Mouse (Mus musculus) gastrocnemius, postnatal 10 days (tissue): Measurements from ENCODE around the gene Pparg. TPM values are rescaled to one million over a fixed set of nuclear protein-coding genes. Genes with fewer than 3 reads are reported as not detected.
A peak's percentile ranks its signal among the peaks of the same experiment; 100 is the strongest.

Experiments
- DNase-seq: peaks from one replicate; pipeline ENCODE4 v3.0.0; 2021; ENCODE audit warnings: mixed read lengths
- total RNA-seq, 2 experiments: library from RNA; stranded (reverse); gene quantifications; 2 replicates each; pipeline ENCODE4 v1.2.3; 2021

Gene Pparg
- total RNA-seq, 2 experiments from 2014 or later, result 4.8 to 5.0 TPM

DNA sequence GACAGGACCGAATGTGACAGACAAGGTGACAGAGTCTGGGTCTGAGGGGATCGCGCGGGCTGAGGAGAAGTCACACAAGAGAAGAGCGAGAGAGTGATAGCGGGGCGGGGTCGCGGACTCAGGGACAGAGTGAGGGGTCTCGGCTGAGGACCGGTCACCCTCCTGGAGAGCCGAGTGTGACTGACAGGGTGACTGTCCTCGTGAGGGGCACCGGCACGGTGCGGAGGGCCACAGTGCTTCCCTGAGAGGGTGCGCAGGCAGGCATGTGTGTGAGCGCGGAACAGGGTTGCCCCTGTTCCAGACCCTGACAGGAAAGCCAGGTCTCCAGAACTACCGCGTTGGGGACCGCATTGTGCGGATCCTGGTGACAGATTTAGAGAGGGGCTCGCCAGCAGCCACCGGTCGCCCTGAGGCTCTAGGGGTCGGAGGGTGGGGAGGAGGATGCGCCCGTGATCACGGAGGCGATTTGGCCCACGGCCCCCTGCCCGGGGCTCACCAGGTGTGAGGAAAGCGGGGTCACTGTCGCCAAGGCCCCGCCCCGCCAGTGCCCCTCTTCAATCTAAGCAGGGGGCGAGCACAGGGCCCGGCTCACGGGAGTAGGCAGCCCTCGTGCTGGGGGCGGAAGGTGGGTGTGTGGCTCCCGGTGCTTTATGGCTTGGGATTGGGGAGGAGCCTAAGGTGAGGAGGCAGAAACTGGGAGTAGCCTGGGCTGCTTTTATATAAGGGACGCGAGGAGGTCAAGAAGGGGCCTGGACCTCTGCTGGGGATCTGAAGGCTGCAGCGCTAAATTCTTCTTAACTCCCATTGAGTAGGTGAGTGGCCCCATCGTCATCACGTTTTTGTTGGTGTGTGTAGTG is 1.1 kb downstream of the Pparg start:
- peak; percentile 8 for DNase-seq

DNA sequence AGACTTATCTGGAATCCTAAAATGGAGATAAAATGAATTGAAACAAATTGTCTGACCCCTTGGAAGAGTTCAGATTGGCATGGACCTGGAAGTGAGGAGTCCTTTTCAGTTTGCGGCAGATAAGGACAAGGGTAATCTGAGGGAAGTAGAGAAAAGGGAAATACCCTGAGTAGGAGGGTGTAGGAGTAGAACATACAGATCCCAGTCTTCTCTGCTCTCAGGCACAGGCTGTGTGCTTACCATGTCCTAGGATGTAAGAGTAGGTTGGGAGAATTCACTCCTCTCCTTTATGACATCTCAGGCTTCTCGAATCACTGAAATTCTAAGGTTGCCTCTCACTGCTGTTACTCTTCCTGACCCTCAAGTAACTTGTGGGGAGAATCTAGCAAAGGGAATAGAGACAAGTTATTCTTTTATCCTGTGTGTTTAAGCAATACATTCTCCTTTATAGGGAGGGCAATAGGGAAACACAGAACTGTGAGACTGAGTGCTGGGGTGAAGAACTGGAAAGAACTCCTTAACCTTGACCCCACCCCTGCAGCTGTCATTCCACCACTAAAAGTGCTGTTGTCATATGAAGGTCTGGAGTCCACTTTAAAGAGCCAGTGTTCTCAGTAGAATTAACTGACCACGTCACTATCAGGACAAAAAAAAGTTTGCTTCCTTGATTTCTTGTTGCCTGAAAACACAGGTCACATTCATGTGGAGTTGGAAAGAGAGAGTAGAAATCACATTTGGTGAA is 6.3 kb downstream of the Pparg start:
- DNase-seq, result no peak

DNA sequence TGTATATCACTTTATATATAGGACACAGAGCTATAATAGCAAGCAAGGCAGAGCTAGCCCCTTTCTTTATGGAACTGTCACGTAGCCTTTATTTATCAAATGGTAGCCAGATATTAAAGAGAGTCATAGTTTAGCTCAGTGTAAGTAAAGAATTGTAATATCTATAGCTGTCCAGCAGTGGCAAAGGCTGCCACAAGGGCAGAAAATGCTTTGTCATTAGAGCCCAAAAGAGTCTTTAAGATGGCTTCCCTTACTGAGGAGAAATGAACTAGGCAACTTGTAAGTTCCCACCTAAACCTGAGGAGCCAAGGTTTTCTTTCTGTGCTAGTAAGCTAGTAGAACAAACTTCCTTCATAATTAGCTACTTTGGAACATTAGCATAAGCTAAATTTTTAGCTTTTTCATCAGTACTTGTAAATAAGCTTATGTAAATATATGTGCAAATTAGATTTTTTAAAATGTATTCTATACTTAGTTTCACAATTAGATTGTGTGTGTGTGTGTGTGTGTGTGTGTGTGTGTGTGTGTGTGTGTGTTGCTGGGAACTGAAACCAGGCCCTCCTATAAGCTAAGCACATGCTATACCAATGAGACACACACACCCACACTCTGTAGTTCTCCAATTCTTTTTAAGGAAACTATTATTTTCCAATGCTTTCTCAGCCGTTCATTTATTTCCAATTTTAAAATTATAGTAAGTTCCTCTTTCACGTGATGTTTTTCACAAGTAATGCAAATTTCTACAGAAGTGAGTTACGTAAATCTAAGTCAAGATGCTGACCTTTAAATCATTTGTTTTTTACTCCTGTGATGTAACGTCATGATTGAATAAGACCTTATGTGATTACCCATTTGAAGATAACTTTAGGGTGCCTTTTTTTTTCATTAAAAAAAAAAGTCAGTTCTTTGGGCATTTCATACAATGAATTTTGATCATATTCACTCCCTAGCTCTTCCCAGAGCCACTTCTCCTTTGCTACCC is 14.4 kb downstream of the Pparg start:
- DNase-seq, result no peak

DNA sequence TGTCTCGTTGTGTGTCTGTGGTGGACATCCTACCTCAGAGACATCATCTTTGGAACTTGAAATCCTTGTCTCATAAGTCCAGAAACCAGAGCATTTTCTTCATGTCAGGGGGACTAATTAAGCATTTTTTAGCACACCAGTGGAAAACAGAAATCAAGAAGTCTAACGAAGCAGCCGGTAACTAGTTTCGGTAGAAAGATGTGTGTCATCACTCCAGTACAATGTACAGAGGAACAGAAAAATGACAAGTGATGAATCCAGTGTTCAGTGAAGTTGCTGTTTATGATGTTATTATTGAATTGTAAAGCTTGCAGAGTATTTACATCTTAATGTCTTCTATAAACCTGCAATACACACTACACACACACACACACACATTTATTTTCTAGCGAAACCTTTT is 19.8 kb downstream of the Pparg start:
- DNase-seq, result no peak

DNA sequence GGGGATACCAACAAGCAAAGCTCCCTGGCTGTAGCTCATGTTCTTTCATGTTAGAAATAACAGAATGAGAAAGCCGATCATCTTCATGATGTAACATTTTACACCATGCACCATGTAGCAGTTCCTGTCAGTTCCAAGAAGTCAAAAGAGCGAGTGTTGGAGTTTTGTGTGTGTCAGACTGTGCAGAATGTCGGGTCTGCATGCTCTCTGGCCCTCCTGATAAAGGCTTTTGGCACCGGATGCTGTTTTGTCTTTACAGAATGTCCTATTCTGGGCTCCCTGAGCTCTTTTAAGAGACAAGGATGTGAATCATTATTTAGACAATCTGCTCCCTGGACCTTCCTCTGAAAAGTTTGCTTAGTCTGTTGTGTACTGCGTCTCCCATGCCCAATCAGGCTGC is 22.0 kb downstream of the Pparg start:
- no peak for DNase-seq

DNA sequence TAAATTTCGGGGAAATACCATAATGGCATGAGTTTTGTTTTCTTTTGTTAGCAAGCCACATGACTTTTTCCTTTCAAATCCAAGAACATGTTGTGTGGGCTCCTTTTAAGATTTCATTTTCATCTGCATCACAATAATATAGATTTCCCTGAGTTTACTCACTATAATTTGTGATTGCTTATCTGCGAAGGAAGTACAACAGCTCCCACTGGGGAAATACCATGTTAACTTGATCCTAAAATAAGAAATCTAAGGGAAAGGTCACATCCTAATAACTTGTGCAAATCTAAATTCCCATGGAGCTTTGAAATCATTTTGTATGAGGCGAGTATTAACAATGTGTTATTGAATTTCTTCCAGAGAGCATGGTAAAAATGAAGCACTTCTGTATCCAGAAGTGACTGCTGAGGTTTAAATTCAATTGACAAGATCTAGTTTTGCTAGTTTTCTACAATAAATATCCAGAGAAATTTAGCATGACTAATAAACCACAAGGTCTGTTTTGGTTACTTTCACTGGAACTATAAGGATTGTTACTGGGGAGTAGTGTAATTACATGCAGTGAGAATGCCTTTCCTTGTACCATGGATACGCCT is 29.3 kb downstream of the Pparg start:
- no peak for DNase-seq

DNA sequence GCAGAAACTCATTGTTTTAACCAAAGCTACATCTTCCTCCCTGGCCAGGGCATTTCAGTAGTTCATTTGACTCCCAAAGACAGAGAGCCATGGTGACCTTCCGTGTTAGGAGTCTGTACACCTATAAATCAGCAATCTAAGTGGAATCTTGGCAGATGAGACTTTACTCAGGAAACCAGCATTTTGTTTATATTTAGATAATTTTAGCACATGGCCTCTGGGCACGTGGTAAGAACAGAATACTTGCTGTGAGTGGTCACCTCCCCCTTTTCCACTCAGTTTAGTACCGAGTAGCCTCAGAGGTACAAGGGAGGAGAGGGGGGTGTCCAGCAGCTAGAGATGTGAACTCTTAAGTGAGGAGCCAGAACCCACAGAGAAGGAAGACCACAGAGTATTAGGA is 36.2 kb downstream of the Pparg start:
- DNase-seq, result no peak

DNA sequence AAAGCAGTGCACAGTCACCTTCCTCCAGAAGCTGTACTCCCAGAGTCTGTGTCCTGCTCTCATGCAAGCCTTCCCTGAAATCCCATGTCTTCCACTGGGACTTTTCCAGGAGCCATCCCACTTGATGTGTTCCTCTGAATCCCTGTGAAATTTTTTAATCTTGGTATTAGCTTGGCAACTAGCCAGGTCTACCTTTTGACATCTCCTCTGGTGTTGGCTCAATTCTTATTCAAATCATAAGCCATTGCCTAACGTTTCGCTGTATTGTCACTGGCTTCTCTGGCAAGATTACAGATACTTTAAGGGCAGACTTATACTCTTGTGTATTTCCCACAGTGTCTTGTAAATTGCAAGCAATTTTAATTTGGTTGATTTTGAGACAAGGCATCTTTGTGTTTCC is 43.6 kb downstream of the Pparg start:
- no peak for DNase-seq

DNA sequence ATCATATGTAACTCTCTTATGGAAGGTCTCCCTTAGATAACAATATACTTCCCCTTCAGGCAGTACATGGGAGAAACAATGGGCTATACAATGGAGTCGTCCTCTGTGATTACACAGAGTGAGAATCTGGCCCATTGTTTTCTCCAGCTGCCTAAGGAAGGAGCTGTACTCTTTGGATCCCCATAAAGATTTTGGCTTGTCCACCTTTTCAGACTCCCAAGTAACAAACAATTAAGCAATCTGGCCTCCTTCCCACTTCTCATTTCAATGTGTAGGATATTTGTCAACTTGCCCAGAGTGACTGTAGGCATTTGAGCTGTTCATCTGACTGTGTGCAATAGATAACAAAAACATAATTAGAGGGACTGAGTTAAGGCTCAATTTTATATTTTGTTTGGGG is 50.7 kb downstream of the Pparg start:
- no peak for DNase-seq

DNA sequence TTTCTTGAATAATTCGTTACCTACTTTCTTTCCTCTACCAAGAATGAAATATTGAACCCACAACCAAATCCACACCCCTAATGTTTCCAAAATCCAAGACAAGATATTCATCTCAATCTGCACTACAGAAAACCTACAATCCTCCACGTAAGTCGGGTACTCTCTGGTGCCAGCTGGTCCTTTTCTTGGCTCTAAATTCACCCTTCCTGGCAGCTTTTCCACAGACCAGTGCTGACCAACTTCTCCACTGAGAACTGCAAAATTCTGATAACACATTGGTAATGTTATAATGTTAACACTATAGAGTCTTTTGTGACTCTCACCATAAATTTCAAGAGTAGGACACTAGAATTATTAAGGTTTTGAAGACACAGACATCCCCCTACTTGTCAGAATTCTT is 57.4 kb downstream of the Pparg start:
- no peak for DNase-seq

DNA sequence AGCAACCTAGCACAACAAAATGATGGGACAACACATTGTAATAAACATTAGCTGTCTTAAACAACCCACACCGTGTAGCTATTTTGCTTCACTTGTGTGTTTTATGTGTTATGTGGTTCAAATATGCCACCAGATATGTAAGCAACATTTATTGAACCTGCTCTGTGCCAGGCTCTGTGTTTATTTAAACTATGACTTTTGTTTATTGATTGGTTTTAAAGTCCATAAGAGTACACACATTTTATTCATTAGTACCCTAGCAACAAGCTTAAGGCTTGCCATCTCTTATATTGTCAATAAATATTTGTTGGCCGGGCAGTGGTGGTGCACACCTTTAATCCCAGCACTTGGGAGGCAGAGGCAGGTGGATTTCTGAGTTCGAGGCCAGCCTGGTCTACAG is 58.2 kb downstream of the Pparg start:
- no peak for DNase-seq

DNA sequence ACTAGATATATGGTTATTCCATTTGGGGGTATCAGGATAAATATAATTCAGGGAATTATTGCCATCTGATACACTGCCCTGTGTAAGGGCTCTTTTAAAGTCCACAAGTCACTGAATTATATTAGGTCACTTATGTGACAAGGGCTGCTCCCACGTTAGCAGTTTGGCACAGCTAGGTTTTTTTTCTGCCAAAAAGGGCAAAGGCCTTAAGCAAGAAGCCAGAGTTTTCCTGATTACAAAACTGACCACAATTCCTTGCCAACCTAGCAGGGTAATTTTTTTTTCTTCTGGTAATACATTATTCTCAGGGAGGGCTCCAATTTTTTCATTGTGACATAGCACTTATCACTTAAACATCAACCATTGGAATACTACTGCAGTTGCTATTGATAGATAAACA is 60.2 kb downstream of the Pparg start:
- no peak for DNase-seq

DNA sequence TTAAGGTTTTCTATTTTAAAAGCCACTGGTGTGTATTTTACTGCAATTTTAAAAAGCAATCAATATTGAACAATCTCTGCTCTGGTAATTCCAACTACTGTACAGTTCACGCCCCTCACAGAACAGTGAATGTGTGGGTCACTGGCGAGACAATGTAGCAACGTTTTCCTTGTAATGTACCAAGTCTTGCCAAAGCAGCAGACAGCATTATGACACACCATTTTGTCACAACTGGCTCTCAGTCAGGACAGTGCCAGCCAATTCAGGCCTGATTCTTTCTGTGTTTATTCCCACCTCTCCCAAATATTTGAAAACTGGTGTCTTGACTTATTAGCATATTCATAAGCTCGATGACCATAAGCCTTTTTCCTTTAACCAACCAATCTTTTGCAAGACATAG is 60.9 kb downstream of the Pparg start:
- DNase-seq, result no peak

DNA sequence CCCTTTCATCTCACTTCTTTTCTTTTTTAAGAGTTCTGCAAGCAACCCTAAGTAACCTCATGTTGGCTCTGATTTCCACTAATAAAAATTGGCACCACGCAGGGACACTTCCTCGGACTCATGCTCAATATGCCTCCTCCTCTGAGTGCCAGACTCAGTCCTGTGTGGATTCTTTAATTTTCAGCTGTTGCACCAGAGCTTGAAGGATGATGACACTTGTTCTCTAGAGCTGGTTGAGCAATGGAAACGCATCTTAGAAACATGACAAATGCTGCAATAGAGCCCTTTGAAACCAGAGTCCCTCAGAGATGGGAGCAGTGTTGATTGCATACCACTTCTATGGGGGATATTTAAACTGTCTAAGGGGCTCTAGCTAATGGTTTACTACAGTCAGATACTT is 63.7 kb downstream of the Pparg start:
- no peak for DNase-seq

DNA sequence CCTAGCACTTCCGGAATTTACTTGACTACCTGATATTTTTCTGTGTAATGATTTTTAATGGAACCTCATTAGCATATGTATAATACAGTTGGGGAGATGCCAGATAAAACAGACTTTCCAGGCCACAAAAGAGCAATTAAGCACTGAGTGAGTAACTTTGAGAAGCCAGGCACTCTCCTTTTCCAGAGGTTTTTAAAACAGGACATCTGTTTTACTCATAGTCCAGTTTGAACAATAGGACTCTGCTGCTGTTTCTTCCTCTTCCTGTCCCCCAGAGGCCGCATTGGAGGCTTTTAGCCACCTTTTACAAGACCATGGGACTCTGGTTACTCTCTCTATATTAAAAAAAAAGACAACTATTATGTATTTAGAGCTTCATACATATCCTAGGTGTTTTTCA is 72.0 kb downstream of the Pparg start:
- no peak for DNase-seq

DNA sequence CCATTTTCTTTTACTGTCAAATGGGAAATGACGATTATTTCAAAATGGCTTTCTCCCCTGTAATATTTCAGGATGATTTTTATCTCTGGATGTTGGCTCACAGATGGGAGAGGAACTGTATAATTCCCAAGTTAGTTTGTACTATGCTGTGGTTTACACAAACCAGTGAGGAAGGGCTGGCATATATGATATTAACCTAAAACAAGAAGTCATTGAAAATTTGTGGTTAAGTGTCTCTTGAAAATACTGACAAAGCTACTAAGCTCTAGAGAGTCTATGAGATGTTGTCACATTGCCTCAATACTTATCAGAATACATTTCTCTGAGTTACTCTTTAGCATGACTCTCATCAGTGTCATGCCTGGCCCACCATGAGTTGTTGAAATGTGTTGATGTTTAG is 73.3 kb downstream of the Pparg start:
- DNase-seq, result no peak

DNA sequence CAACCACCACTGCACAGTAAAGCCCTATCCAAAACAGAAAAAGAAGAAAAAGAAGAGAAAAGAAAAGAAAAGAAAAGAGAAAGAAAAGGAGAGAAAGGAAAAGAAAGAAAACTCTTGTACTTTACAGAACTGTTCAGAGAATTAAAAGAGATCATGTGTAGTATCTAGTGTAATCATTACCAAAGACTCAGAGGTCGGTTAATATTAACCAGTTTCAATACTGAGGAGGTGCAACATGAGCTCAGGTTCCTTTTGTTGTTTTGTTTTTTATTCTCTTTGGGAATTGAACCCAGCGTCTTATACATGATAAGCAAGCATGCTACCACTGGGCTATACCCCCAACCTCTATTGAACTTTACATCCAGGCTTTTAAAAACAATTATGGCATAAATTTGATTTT is 74.1 kb downstream of the Pparg start:
- no peak for DNase-seq

DNA sequence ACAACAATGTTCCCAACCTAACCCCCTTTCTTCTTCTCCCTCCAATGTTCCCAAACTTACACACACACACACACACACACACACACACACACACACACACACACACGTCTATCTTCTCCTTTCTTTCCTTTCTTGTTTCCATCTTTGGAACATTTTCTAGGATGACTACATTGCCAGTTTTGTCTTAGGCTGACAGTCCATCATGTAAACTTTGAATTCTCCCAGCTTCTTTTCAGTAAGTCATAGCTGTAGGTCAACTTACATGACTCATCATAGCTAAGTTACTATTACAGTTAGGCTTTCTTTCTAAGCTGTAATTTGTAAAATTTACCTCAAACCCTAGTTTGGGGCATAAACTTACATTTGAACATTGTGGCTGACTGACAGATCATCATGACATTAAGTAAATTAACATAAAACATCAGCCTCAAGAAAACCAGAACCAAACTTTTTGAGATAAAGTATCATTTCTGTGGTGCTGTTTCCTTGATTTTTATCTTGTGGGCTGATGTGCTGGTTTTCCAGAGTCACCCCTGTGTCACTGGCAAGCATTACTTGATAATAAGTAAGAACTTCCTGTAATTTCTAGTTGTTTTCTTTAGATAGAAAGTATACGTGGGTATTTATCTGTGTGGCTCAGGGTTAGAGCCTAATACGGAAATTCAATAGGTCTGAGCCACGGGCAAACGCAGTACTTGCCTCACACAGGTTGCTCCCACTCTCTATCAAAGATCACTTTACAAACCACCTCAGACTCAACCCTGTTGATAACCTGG is 79.7 kb downstream of the Pparg start:
- DNase-seq, result no peak

DNA sequence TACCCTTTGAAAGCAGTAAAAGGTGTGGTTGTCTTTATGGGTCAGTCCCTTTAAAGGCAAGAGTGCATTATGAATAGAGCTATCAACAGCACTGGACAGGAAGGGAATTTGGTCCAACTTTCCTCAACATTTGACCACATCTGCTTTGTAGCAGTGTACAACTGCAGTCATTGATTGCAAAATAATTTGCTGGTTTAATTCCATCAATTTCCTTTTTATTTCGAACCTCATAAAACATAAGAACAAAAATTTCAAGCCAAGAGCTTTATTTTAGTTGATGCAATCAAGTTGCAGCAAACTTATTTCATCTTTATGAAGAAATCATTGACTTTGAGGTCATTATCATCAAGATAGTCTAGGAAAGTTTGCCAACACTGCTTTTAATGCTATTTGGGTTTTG is 91.8 kb downstream of the Pparg start:
- no peak for DNase-seq

DNA sequence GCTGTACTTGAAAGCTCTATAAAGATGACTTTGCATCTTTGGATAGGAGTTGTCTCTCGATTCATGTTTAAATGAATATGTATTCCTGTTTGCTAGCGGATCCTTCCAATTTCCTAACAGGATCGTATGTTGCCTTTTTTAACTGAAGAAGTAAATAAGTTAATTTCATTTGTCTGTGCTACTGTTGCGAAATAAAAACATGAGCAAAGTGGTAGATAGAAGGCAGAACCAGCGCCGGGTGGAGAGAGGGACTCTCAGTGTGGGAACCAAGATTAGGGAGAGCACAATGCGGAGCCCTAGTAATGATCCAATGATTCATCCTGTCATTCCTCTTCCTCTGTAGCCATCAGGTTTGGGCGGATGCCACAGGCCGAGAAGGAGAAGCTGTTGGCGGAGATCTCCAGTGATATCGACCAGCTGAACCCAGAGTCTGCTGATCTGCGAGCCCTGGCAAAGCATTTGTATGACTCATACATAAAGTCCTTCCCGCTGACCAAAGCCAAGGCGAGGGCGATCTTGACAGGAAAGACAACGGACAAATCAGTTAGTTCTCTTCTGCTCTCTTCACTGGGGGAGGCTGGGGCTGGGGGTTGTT is 102.1 kb downstream of the Pparg start:
- peak; percentile 60 for DNase-seq

DNA sequence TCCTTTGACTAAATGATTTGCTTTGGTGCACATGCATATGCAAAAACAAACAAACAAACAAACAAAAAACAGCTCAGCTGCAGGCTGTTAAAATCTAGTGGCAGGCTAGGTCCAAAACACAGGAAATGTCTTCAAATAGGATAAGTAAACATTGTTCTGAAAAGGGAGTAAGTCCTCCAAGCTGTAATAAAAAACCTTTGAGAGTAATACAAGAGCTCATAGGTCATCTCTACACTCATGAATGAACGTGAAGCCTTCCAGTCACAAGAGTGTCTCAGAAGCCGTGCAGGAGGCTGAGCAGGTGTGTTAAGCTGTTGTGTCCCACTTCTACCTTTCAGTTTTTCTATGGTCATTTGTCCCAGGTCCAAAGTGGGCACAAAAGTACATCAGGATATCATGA is 102.6 kb downstream of the Pparg start:
- DNase-seq, result no peak
